Mouse (Mus musculus) spleen, postnatal 4 days (tissue): ENCODE data around the gene Cbr2.
"Not testable (repeated sequence)": the region's sequence is repeated elsewhere in the genome, so short reads cannot be mapped to it uniquely, and the experiment has no call there.

Experiments used
- DNase-seq, 2 experiments: peaks; one replicate each; pipeline ENCODE4 v3.0.0; 2022; ENCODE audit warnings: low spot score in 2 of 2

Gene Cbr2

DNA sequence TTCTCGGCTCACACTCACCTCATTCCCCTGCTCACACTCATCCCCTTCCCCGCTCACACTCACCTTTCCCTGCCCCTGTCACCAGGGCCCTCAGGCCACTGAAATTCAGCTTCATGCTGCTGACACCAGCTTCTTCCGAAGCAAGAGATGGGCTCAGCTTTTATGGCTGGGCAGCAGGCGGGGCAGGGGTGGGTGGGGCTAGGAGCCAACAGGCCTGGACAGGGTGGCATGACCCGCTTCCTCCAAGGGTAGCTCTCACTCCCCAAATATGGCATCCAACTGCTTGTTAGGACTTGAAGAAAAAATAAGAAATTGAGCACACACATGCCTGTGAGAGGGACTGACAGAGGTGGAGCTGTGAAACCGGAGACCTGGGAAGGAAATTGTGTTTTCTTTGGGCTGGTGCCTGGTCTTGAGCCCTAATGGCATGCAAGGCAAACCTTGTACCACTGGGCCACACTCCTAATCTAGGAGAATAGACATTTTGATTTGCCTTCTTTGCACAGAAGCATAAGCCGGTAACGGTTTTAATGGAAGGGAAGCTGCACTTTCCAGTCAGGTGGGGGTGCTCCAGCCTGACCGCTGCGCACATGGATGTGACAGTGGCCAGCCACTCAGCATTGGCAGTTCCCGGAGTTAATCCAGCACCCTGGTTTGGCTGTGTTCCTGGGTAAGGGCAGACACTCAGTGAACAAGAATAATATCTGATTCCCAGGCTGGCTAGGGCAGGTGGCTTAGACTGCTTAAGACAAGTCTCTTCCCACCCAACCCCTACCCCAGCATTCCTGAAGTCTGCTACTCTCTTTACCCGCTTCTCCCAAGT, at the start of gene Cbr2:
Gene Cbr2, minus strand, starts transcription at position 257 of the 823 bp plus-strand sequence.
- DNase-seq, result peak; percentile 11 to 53

DNA sequence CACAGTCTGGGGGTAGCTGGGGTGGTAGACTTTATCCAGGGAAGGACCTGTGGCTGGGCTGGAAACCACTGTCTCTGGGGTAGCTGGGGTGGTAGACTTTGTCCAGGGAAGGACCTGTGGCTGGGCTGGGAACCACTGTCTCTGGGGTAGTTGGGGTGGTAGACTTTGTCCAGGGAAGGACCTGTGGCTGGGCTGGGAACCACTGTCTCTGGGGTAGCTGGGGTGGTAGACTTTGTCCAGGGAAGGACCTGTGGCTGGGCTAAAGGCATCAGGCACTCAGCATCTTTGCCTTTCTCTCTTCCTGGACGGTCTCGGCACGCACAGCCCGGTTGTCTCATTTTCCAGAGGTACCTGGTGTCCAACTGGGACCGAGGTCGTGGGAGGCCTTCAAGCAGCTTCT, 49.4 kb upstream of the Cbr2 start:
- DNase-seq, result not testable (repeated sequence)

DNA sequence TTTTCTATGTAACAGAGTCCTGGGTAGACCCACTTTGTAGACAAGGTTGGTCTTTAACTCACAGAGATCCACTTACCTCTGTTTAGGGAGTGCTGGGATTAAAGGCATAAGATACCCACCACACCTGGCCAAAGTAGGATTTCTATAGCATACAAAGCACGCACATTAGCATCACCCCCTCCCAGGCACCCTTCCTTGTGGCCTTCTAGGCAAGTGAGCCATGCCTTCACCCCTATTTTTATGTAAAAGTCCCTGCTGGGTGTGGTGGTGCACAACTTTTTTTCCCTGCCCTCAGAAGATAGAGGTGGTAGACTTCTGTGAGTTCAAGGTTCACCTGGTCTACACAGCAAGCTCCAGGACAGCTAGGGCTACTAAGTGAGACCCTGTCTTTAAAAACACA, 48.0 kb upstream of the Cbr2 start:
- DNase-seq, result no peak

DNA sequence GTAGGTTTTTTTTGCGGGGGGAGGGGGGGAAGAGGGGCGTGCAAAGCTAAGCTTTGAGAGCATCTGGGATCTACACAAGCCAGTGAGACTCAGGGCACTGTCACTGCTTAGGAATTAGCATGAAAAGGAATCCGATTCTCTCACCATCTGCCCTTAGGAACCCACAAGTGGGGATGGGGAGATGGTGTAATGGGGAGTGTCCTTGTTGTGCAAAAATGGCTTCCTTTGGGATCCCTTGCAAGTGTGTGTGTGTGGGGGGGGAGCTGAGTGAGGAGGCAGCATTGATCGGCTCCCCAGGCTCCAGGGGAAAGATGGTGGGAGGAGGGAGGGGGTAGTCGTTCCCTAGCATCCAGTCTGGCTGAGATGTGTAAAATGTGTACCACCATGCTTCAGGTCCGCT, 45.2 kb upstream of the Cbr2 start:
- no peak for DNase-seq

DNA sequence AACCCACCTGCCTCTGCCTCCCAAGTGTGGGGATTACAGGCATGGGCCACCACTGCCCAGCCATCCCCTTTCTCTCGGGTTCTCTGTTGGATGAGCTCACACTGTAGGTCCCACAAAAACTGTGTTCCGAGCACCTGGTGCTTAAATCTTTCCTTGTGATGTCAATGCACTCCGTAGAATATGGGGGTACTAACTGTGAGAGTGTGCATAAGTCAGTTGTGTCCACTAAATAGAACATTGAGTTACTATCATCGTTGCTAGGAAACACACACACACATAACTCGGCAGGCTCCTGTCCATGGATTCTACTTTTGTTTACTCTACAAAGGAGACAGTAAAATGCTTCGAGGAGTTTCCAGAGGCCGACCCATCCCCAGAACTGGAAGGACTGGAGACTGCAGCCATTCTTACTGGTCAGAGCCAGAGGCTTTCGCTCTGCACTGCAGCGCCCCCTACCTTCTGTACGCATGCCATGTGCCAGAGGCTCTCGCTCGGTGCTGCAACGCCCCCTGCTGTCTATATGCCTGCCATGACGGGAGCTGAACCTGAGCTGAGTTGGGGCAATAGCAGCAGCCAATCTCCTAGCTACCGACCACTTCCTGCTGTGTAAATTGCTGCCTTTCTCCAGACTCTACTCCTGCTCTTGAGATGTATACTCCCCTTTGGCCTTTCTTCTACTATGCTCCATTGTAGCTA, 44.0 kb upstream of the Cbr2 start:
- peak; percentile 92 to 98 for DNase-seq

DNA sequence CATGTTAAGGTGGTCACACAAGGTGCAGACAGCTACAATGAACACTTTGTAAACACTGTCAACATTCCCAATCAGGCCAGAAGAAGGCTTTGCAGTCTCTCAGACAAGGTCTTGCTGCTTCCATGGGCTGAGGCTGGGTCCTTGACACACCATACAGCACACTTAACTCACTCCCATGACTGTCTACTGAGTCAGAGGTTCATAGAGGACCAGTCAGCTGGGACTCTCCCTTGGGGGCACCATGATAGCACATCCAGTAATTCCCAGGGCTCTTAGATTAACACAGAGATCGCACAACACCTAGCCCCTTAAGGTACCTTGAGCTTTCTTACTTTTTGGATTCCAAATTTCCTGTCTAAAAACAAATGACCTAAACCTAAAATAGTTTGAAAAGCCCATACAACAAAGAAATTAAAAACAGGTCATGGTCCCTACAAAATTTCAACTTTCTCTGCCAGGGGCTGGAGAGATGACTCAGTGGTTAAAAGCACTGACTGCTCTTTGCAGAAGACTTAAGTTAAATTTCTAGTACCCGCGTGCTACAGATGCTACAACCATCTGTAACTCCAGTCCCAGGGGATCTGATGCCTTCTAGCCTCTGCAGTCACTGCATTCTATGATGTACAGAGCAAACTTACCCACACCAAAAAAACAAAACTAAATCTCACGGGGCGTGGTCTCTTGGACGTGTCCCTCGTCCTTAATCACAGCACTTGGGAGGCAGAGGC, 41.7 kb upstream of the Cbr2 start:
- DNase-seq, result no peak

DNA sequence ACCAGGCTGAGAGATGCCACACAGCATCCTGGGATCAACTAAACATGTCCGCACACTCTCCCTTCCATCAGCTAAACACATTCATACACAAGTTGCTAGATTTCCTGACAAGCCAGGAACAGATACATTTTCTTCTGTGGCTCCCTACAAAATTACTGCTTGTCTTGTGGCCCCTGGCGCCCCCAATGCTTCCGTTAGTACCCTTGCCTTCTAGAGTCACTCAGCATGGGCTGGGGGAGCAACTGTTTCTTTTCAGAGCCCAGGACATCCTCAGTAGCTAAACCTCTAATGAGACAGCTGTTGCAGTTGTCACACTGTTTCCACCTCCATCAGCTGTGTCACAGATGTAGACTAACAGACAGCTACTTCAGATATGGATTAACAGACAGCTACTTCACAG, 40.8 kb upstream of the Cbr2 start:
- no peak for DNase-seq

DNA sequence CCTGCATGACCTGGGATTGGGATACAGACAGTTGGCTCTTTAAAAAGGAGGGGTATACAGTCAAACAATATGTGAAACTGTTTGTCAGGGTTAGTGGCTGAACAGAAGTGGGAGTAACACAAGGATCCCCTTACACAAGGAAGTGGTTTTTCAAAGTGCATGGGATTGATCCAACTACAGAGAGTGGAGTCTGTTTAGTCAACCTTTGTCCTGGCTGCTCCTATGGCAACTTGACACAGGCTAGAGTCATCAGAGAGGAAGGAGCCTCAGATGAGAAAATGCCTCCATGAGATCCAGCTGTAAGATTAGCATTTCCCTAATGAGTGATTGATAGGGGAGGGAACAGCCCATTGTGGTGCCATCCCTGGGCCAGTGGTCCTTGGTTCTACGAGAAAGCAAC, 36.3 kb upstream of the Cbr2 start:
- no peak for DNase-seq

DNA sequence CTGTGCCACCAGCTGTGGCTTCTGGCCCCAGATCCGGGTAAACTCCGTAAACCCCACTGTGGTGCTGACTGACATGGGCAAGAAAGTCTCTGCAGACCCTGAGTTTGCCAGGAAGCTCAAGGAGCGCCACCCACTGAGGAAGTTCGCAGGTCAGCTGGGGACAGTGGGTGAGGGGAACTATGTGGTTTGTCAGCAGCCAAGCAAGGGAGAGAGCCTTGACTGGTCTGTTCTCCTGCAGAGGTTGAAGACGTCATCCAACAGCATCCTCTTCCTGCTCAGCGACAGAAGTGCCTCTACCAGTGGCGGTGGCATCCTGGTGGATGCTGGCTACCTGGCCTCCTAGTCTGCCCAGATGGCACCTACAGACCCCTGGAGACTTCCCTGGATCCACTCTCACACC, 35.1 kb upstream of the Cbr2 start:
- not testable (repeated sequence) for DNase-seq

DNA sequence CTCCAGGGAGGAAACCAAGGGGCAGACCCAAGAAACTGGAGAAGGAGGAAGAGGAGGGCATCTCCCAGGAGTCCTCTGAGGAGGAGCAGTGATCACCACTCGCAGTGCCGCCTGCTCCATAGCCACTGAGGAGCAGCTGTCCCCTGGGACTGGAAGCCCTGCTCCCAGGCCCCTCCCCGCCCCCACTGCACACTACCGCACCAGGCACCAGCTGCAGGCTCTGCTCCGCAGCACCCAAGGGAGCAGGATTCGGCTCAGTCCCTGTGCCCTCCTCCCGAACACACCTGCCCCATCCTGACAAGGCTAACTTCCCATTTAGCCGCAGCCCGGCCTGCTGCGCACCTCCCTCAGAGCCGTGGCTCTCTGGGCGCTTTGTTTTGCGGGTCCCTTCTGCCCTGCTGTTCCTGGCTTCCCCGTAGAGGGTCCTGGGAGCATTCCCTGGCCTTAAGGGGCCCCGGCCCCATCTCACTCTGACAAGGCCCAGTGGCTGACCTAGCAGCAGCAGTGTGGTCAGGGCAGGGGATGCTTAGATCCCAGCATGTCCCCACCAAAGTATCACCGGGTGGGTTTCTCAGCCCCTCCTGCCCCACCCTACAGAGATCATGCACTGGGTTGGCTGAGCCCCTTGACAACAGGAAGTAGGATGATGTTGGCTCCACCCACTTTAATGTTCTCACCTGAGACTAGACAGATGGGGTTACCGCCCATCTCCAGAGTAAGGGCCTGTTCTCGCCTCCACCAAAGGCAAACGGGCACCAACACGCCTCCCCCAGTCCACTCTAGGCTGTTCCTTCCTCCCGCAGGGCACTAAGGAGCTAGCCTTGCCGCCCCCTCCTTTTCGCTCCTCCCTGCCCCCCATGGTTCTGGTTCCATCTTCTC, 31.4 kb upstream of the Cbr2 start:
- DNase-seq, result not testable (repeated sequence)

DNA sequence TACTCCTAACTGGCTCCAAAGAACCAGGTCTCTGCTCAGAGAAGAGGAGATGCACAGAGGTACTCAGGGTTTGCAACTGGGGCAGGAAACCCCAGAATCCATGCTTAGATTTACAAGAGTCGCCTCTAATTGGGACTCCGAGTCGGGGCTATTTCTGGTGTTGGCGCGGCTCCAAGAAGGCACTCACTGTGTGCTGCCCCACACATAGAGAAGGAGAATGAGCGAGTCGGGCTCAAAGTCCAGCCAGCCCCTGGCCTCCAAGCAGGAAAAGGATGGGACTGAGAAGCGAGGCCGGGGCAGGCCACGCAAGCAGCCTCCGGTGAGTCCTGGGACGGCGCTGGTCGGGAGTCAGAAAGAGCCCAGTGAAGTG, 30.7 kb upstream of the Cbr2 start, which contains the start of gene Hmga1b:
Gene Hmga1b, plus strand, starts transcription at position 123 of the 370 bp plus-strand sequence.
- DNase-seq, result not testable (repeated sequence)

DNA sequence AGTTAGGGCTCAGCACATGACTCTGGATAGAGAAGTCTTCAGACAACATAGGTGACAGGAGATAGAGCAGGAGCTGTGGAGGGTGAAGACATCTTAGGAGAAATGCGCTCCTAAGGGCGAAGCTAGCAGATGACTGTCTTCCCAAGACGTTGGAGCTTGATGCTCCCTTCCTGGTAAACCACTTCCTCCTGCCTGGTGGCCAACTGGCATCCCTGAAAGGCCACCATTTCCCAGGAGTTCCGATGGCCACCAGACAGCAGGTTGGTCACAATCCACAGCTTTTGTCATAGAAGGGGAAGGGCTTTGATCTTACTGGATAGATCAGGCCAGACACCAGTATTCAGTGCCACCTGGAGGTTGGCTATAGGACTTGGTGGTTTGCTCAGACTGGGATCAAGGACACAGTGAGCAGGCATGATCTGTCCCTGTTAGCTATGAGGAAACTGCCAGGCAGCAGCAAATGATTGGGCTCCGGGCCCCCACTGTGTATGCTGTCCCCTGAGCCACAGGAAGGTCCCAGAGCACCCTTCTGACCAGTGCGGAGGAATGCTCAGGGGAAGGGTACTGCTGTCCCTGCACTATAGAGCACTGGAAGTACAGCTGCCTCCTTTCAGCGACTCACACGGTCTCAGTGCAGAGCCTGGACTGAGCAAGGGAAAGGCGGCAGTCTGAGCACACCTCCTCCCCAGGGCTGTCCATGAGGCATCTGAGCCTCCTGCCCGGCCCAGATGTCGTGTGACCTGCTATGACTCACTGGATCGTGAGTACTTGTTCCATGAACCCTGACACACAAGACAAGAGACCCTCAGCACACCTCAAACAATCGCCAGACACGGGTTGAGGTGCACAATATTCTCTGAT, 30.1 kb upstream of the Cbr2 start:
- no peak for DNase-seq

DNA sequence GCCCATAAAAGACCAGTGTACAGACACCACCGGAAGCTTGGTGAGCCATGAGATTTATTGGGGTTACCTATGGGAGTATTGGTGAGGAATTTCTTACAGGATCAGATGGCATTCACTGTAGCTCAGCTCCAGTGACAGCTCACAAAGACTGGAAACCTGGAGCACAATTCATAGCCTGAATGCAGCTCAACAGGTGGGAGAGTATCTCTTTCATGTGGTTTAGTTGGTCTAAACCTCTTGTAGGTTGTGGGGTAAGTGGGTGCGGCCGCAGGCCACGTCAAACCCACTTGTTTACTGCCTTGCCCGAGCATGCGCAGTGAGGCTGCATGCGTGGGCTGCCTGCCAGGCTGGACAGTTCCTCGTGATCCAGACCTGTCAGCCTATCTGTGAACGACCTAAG, 28.3 kb upstream of the Cbr2 start:
- no peak for DNase-seq

DNA sequence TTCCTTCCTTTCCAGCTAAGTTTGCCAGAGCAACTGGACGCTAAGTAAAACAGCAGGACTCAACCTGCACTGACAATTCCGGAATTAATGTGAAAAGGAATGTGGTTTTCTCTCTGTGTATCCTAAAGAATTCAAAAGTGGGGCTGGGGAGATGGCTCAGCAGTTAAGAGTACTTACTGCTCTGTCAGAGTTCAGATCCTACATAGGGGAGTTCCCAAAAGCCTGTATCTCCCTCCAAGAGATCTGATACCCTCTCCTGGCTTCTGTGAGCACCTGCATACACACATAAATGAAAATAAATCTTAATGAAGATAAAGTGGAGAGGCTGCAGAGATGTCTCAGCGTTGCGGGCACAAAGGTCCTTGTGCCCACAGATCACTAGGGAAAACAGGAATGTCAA, 19.7 kb upstream of the Cbr2 start:
- no peak for DNase-seq

DNA sequence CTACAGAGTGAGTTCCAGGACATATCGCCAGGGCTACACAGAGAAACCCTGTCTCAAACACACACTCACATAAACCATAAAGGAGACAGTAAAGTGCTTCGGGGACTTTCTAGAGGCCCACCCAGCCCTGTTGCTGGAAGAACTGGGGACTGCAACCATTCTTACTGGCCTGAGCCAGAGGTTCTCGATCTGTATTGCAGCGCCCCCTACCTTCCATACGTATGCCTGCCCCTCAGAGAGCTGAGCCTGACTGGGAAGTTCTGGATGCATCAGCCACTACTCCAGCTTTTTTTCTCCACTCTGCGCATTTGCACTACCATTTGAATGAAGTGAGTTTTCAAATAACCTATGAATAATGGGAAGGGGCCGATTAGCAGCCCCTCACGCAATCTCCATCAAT, 17.5 kb upstream of the Cbr2 start:
- DNase-seq, result no peak

DNA sequence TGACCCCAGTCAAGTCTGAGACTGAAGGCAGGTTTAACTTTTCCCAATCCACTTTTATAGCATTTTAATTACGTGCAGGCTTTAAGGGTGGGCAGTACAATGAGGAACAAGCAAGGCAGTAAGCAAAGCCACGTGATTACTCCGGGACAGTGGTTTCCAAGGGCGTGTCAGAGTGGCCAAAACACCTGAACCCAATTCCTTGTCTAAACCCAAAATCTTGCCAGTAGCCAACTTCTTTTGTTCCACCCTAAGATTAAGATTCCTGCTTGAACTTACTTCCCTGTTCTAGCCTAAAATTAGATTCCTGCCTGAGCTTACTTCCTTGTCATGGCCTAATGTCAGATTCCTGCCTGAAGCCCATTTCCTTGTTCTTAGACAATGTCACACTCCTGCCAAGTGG, 16.1 kb upstream of the Cbr2 start:
- no peak for DNase-seq

DNA sequence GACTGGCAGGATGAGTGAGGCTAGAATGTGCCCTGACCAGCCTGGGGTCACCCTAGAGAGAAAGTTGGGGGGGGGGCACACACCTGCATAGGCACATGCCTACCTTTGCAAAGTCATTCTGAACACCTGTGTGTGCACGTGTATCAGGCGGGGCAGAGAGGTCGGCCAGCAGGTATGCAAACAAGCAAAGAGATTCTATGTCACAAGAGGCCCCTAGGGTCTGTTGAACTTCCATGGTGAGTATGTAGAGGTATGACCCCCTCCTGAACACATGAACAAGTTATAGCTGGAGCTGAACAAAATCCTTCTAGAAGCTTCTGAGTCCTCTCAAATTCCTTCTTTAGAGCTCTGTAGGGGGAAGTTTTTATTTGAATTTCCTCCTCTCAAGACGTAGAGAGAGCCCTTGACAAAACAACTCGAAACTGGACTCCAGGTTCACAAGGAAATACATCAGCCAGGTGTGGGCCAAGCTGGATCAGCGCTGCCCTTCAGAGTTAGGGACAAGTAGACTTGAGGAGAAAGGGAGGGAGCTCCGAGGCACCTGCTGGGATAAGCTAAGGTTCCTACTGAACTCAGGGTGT, 12.3 kb upstream of the Cbr2 start:
- DNase-seq, result no peak

DNA sequence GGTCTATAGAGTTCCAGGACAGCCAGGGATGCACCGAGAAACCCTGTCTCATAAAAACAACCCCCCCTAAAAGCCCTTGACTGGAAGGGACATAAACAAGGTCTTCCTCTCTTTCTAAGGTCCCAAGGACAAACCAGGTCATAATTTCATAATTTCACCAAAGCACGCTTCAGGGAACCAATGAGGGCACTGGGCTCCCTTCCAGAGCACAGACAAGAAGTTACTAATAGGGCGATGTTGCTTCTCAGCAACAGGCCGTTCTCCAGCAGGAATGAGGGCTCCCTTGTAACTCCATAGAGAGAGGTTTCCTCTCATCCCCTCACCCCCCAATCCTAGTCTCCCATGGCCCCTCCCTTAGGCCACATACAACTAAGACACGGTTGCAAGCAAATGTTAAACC, 9.1 kb upstream of the Cbr2 start:
- DNase-seq, result no peak

DNA sequence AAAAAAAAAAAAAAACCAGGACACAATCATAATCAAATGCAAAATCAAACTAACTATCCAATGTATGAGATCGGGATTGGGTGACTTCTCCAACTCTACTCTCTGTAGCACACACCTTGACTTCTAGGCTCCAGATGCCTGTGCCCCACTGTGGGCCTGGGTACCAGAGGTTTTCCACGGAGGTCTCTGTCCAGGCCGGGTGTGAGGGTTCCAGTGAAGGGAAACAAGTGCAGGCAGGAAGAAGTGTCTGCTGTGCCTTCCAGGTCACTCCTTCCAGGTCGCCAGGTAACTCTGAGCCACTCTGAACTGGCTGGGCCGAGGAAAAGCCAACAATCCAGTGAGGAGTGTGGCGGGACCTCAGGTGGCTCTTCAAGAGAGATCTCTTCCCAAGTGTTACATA, 4.5 kb upstream of the Cbr2 start:
- peak in 1 of 2 experiments; percentile 51 for DNase-seq

DNA sequence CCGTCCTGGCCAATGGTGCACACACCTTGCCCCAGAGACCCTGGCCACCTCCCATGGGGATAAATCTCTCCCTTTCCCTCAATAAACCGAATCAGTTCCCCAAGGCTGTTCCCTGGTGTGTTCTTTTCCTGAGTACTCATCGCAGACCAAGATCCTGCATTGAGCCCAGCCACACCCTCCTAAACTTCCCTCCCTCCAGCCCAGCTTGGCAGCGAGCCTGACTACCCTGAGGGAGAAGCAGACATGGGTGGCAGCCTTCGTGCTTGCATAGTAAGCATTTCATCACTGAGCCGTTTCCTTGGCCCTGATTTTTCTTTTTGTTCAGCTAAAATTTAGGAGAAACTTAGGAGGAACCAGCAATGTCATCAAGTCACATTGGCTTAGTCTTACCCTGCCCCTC, 1.6 kb upstream of the Cbr2 start:
- peak; percentile 12 to 53 for DNase-seq
